Mouse (Mus musculus) heart, embryonic 14.5 days (tissue): ENCODE results near the gene Hyal4. TPM values are rescaled to one million over a fixed set of nuclear protein-coding genes. Genes with fewer than 3 reads are reported as not detected.

Source experiments
- ATAC-seq: fragments of 200-750 bp; cut with Nextera tagmentation; 2 replicates; pipeline ENCODE4 v1.8.0; 2017; ENCODE audit warnings: low read depth, moderate TSS enrichment; ENCODE audit not compliant: insufficient number of reproducible peaks, insufficient read depth, low FRiP score
- H3K27ac ChIP-seq, 2 experiments: fragments of 200-500 bp in 1 of 2; fragments of 300-500 bp in 1 of 2; sonication (generic) in 1 of 2; replicated peaks in 1 of 2; 2 replicates each; pipeline ENCODE4 v1.5.1; 2012 to 2014; ENCODE audit warnings: low read depth in 2 of 2, low read length in 2 of 2, control low read depth in 1 of 2, mild to moderate bottlenecking in 1 of 2, mixed read lengths in 1 of 2; ENCODE audit not compliant: control insufficient read depth in 1 of 2, insufficient read depth in 1 of 2
- H3K27me3 ChIP-seq: fragments of 300-500 bp; sonication (generic); 2 replicates; pipeline ENCODE4 v1.6.1; 2014; ENCODE audit warnings: mild to moderate bottlenecking, low read length, control low read depth; ENCODE audit not compliant: control insufficient read depth, insufficient read depth
- H3K36me3 ChIP-seq: fragments of 300-500 bp; sonication (generic); 2 replicates; pipeline ENCODE4 v1.6.1; 2014; ENCODE audit warnings: mild to moderate bottlenecking, control low read depth, low read length, mixed read lengths; ENCODE audit not compliant: control insufficient read depth, insufficient read depth
- H3K4me1 ChIP-seq, 2 experiments: fragments of 200-500 bp in 1 of 2; fragments of 300-500 bp in 1 of 2; sonication (generic) in 1 of 2; 2 replicates each; pipeline ENCODE4 v1.6.1; 2012 to 2014; ENCODE audit warnings: low read length in 2 of 2, control low read depth in 1 of 2, mixed read lengths in 1 of 2; ENCODE audit not compliant: control insufficient read depth in 2 of 2, insufficient read depth in 2 of 2
- H3K4me2 ChIP-seq: fragments of 300-500 bp; sonication (generic); 2 replicates; pipeline ENCODE4 v1.6.1; 2014; ENCODE audit warnings: mild to moderate bottlenecking, low read length
- H3K4me3 ChIP-seq, 2 experiments: fragments of 200-500 bp in 1 of 2; fragments of 300-500 bp in 1 of 2; sonication (generic) in 1 of 2; 2 replicates each; pipeline ENCODE4 v1.5.1; 2012 to 2014; ENCODE audit warnings: low read length in 2 of 2, mild to moderate bottlenecking in 2 of 2, control low read depth in 1 of 2, low read depth in 1 of 2, moderate library complexity in 1 of 2; ENCODE audit not compliant: control insufficient read depth in 1 of 2, insufficient read depth in 1 of 2
- H3K9ac ChIP-seq: fragments of 300-500 bp; sonication (generic); 2 replicates; pipeline ENCODE4 v1.6.1; 2014; ENCODE audit warnings: mild to moderate bottlenecking, low read length
- H3K9me3 ChIP-seq: fragments of 300-500 bp; sonication (generic); 2 replicates; pipeline ENCODE4 v1.6.1; 2016; ENCODE audit warnings: low read length, control low read depth; ENCODE audit not compliant: control insufficient read depth
- WGBS: fragments of 180-500 bp; shearing (Covaris S2); extraction: QIAGEN DNeasy Blood & Tissue Kit; methylation state at CpG from one replicate; pipeline ENCODE4 v1.1.7; 2014; 5-methylcytosine and 5-hydroxymethylcytosine counted together
- polyA plus RNA-seq: library from polyadenylated mRNA; unstranded; fragments of >200 nt; fragmentation: Nextera tagmentation; extraction: Ambion mirVana; gene quantifications from 2 replicates; pipeline ENCODE4 v1.2.1, GENCODE M21; 2014

Hyal4 gene
- polyA plus RNA-seq, result not detected in 2 replicates

DNA sequence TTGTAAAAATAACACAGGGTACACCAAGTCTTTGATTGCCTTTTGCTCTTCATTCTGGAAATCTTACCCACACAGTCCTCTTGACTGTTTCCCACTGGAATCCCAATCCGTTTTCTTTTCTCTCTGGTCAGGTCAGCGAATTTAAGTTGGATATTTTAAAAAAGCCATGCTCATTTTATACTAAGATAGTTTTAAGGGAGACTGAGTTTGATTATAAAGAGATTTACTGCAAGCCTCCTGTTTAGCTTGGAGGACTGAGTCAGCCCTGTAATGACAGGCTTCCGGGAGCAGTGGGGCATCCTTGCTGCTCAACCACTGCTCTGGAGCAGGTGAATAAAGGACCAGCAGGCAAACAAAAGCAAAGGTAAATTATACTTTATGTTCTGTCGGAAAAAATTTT lies at the start of gene Hyal4:
TSS of gene Hyal4 (plus strand) at position 301 of the 400 bp plus-strand sequence.
- no peaks in the 10 kb centered on the region for H3K4me1 ChIP-seq
- no peak within 1 kb of the TSS for H3K9ac ChIP-seq
- H3K27ac ChIP-seq, result no peak within 1 kb of the TSS
- H3K36me3 ChIP-seq, result no peaks in the 10 kb centered on the region
- 73% methylated on average over 4 of the region's 4 CpGs for WGBS
- H3K4me3 ChIP-seq, result no peak within 1 kb of the TSS
- H3K27me3 ChIP-seq, result no peaks in the 10 kb centered on the region
- H3K4me2 ChIP-seq, result no peak within 1 kb of the TSS
- no peak for ATAC-seq
- H3K9me3 ChIP-seq, result no peaks in the 10 kb centered on the region

DNA sequence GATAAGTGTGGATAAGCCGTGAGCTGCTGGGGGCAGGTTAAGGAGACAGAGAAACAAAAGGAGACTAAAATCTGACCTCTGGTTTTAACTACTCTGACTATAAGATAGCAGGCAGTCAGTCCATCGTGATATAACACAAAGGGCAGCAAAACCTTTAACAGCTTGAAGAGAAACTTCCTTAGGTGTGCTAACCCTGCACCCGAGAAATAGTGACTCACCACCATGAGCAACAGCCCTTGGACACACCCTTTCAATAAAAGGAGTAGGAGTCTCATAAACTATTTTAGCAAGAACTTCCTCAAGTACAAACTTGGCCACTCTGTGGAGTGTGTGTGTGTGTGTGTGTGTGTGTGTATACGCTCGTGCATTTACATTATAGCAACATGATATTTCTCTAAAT lies 41.0 kb upstream of the Hyal4 start:
- 63% methylated on average over 5 of the region's 5 CpGs for WGBS
- ATAC-seq, result no peak
- no peak overlapping the region for H3K27ac ChIP-seq
- H3K27me3 ChIP-seq, result no peaks in the 10 kb centered on the region
- no peak overlapping the region for H3K4me3 ChIP-seq
- H3K36me3 ChIP-seq, result no peaks in the 10 kb centered on the region
- peaks cover 0 to 2% of the 10 kb centered on the region in 2 experiments; a peak in 2 of 4 replicates for H3K4me1 ChIP-seq
- H3K4me2 ChIP-seq, result no peak overlapping the region
- H3K9ac ChIP-seq, result no peak overlapping the region
- no peaks in the 10 kb centered on the region for H3K9me3 ChIP-seq

DNA sequence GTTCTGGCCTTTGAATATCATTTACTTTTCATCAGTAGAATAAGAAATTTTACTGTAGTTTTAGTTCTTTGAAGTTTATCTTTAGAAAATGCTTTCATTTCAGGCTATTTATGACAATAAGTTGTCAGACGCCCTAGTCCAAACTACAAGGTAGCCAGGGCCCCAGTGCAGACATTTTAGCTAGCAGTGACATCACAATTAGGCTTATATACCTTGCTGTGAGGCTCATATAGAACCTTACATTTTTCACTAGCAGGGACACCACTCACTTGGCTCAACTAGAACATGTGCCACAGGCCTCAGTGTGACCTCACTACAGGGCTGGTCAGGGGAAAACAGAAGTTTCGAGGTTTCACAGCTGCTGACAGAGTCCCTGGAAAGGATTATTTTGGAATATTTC lies 40.6 kb upstream of the Hyal4 start:
- no peaks in the 10 kb centered on the region for H3K36me3 ChIP-seq
- no peak overlapping the region for H3K27ac ChIP-seq
- no peak overlapping the region for H3K4me3 ChIP-seq
- H3K27me3 ChIP-seq, result no peaks in the 10 kb centered on the region
- no peak overlapping the region for H3K9ac ChIP-seq
- 81% methylated on average over 2 of the region's 2 CpGs for WGBS
- H3K4me1 ChIP-seq, result peaks cover 0 to 2% of the 10 kb centered on the region in 2 experiments; a peak in 2 of 4 replicates
- H3K9me3 ChIP-seq, result no peaks in the 10 kb centered on the region
- no peak overlapping the region for H3K4me2 ChIP-seq
- ATAC-seq, result no peak

DNA sequence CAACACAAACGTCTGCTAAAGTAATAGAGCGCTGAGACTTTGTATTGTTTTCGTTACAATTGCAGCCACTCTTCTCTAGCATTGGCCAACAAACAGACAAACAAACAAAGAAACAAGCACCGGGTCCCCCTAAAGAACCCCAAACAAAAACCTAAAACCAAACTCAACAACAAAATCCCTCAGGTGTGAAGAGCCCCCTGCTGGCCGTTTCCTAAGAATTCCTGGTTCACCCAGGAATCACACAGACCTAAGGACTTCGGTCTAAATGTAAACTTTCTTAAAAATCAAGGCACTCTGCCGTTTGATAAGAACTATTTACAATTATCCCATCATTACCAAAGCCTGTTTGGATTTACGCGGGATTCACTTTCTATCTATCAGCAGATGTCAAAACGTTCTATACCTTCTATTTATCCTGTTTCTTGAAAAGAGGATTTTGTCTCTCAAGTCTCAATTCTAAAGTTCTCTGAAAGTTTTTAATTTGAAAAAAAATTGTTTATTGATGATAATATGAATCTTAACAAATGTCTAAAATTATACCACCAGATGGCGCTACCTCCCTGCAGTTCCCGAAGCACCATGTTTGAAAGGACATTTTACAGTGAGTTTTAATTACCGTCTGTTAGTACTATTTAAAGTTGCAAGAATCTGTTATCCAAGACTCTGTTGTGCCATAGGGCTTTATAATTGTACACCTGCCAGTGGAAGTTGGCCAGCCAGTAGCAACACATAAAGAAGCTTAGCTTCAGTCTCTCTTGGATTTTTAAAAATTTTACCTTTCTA lies 26.6 kb upstream of the Hyal4 start:
- 26% methylated on average over 13 of the region's 13 CpGs for WGBS
- Histone ChIP-seq H3K36me3 (no peaks in the 10 kb centered on the region), H3K4me3 (no peak overlapping the region), H3K9me3 (no peaks in the 10 kb centered on the region), H3K4me2 (peak overlapping the region; percentile 59), H3K27me3 (no peaks in the 10 kb centered on the region), H3K4me1 (no peaks in the 10 kb centered on the region), H3K27ac (no peak overlapping the region), H3K9ac (peak overlapping the region; percentile 38; the same call in 1 of the 2 replicates)
- ATAC-seq, result no peak

DNA sequence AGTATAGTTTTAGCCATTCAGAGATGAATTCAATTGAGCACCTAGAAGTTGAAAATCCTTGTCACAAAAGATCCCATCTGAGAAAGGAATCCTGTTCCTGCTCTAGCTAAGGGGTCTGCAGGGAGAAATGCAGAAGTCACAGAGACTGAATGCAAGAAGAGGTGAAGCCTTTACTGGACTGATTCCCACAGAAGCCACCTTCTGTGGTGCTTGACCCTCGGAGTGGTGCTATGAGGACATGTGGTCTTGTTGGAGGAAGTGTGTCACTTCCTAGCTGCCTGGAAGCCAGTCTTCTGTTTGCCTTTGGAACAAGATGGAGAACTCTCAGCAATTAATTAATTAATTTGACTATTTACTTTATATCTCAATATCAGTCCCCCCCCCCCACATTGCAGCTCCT lies 20.0 kb upstream of the Hyal4 start:
- Histone ChIP-seq H3K4me3 (no peak overlapping the region), H3K27me3 (no peaks in the 10 kb centered on the region), H3K36me3 (no peaks in the 10 kb centered on the region), H3K27ac (no peak overlapping the region), H3K4me1 (no peaks in the 10 kb centered on the region), H3K9ac (no peak overlapping the region), H3K9me3 (no peaks in the 10 kb centered on the region), H3K4me2 (no peak overlapping the region)
- 53% methylated on average over 1 of the region's 1 CpGs for WGBS
- no peak for ATAC-seq

DNA sequence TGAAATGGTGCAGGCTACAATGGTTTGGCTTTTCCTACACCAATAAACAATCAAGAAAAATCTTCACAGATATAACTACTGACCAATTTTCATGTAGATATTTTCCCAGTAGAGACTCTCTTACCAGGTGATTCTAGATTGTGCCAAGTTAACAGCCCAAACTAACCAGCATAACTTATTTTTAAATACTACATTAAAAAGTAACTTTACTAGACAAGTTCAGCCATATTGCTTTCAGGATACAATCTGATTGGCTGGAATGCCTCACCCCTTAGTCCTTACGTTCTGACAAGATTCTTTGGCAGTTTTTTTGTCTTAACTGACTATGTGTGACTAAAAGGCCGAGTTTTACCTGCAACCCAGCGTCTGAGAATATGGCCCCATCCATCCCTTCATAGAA lies 15.2 kb upstream of the Hyal4 start, which contains the start of gene Hyal6:
TSS of gene Hyal6 (plus strand) at position 301 of the 400 bp plus-strand sequence.
- Histone ChIP-seq H3K27me3 (no peaks in the 10 kb centered on the region), H3K4me1 (no peaks in the 10 kb centered on the region), H3K4me3 (no peak within 1 kb of the TSS), H3K36me3 (no peaks in the 10 kb centered on the region), H3K4me2 (no peak within 1 kb of the TSS), H3K9ac (no peak within 1 kb of the TSS), H3K9me3 (no peaks in the 10 kb centered on the region), H3K27ac (no peak within 1 kb of the TSS)
- ATAC-seq, result no peak
- 59% methylated on average over 3 of the region's 3 CpGs for WGBS

GRCm38 (mm10) chr6:24734565-24734964 lies 13.6 kb upstream of the Hyal4 start:
- Histone ChIP-seq H3K27ac (no peak overlapping the region), H3K27me3 (no peaks in the 10 kb centered on the region), H3K4me1 (no peaks in the 10 kb centered on the region), H3K4me3 (no peak overlapping the region), H3K9ac (no peak overlapping the region), H3K36me3 (no peaks in the 10 kb centered on the region), H3K4me2 (no peak overlapping the region), H3K9me3 (no peaks in the 10 kb centered on the region)
- WGBS, result 73% methylated on average over 6 of the region's 6 CpGs
- ATAC-seq, result no peak

DNA sequence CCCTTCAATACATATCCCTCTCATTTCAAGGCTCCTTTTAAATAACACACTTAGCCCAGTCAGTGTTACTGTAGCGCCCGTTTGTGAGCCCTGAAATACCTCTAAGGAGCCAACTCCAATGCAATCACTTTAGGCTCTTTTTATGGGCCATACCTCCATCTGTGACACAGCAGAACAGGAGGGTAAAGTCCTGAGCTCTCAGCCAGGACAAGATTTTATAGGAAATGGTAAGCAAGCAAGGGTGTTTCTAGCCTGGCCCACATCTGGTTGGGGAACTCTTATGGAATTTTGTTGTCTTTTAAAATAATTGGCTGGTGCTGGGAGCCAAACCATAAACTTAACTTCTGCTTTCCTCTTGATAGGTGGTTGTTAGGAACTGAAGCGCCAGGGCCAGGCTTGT lies 11.2 kb downstream of the Hyal4 start:
- H3K4me3 ChIP-seq, result no peak overlapping the region
- WGBS, result 88% methylated on average over 3 of the region's 3 CpGs
- H3K9ac ChIP-seq, result no peak overlapping the region
- no peak for ATAC-seq
- H3K4me1 ChIP-seq, result no peaks in the 10 kb centered on the region
- H3K9me3 ChIP-seq, result no peaks in the 10 kb centered on the region
- H3K4me2 ChIP-seq, result no peak overlapping the region
- no peak overlapping the region for H3K27ac ChIP-seq
- no peaks in the 10 kb centered on the region for H3K36me3 ChIP-seq
- no peaks in the 10 kb centered on the region for H3K27me3 ChIP-seq
